Mouse (Mus musculus) erythroblast, embryonic 14.5 days (primary cell): ENCODE measurements at regions not wholly inside any gene's neighbourhood (a gene's known extent, or its start where the extent isn't known, plus 50 kb on each side); places are given as distances from the start of the nearest gene placed in this dataset.

Source experiments
- H3K27me3 ChIP-seq: 2 replicates; pipeline ENCODE4 v1.6.1; 2012; ENCODE audit warnings: inconsistent platforms; ENCODE audit not compliant: control insufficient read depth
- H3K36me3 ChIP-seq: 2 replicates; pipeline ENCODE4 v1.6.1; 2012; ENCODE audit warnings: mild to moderate bottlenecking, inconsistent platforms; ENCODE audit not compliant: control insufficient read depth
- H3K4me1 ChIP-seq: 2 replicates; pipeline ENCODE4 v1.6.1; 2012; ENCODE audit warnings: inconsistent platforms; ENCODE audit not compliant: control insufficient read depth
- H3K4me3 ChIP-seq: replicated peaks from 2 replicates; pipeline ENCODE3; 2012; ENCODE audit warnings: moderate library complexity, mild to moderate bottlenecking, inconsistent platforms
- H3K9me3 ChIP-seq: 2 replicates; pipeline ENCODE4 v1.6.1; 2012; ENCODE audit warnings: low read length, inconsistent platforms, mixed read lengths; ENCODE audit not compliant: control insufficient read depth
- GATA1 ChIP-seq: IDR thresholded peaks from 2 replicates; pipeline ENCODE4 v1.6.1; 2012; ENCODE audit warnings: low read length, inconsistent platforms, mixed read lengths
- TAL1 ChIP-seq: IDR thresholded peaks from 3 replicates; pipeline ENCODE4 v1.6.1; 2012; ENCODE audit warnings: low read length, inconsistent platforms, mixed read lengths

DNA sequence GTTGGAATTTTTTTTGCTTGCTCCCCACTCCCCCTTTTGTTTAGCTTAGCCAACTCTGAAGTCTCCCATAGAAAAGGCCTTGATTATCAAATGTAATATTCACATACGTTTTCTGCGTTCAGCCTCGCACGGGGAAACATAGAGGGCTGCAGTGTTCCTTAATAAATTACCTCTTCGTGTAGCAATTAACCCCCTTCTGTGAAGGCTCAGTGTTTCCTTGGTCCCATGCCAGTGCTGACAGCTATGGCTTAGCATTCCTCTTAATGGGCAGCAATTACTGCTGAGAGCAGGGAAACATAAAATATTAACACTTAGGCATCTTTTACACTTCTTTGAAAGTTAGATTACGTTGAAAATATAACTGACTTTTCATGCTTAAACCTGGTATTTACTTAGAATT, 282.9 kb downstream of the Lyplal1 start:
- no peak for TF ChIP-seq GATA1
- no peak for TF ChIP-seq TAL1
- H3K36me3 ChIP-seq: no peaks in the 10 kb centered on the region
- H3K9me3 ChIP-seq: no peaks in the 10 kb centered on the region
- H3K27me3 ChIP-seq: no peaks in the 10 kb centered on the region
- no peaks in the 10 kb centered on the region for H3K4me1 ChIP-seq
- no peak overlapping the region for H3K4me3 ChIP-seq

DNA sequence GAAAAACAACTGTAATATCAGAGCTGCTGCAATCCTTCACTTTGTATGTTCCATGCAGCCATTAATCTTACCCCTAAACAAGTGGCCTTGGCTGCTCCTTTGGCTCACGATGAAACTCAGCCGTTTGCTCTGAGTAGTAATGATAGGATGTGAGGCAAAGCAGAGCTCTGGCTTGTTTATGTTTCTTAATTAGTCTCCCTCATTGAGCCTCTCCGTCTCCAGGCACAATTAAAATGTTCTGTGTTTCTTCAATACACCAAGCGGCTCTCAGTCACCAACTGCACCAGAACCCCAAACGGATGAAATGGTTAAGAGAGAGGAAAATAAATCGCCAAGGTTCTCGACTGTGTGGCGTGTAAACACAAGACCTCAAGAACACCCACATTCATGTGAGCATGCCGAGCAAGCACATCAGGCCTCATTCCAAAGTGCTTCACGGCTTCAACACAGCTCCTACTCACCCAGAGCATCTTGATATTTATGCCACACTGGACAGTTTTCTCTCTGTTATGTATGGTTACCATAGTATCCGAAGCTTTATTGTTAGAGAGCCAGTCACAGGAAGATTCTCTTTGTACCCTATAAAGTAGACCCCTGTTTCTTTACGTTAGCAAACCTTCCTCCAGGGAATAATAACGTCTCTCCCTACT, 280.4 kb downstream of the Lyplal1 start:
- TF ChIP-seq TAL1 (no peak), GATA1 (no peak)
- Histone ChIP-seq H3K27me3 (no peaks in the 10 kb centered on the region), H3K4me1 (no peaks in the 10 kb centered on the region), H3K4me3 (no peak overlapping the region), H3K9me3 (no peaks in the 10 kb centered on the region), H3K36me3 (no peaks in the 10 kb centered on the region)

DNA sequence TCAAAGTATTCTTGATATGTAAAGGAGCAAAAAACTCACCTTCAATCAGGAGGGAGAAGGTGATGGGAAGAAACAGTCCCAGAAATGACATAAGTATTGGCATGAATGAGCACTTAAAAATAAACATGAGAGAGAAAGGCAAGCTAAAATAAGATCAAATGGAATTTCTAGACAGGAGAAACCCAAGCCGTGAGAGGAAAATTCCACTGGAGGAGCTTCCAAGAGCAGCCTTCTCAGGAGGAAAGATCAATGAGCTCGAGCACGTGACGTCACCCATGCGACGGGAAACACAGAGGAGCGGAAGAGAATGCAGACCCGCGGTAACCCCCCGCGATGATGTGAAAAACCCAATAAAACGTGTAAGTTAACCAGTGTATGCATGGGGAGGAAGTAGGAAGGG, 274.6 kb downstream of the Lyplal1 start:
- Histone ChIP-seq H3K4me1 (no peaks in the 10 kb centered on the region), H3K9me3 (no peaks in the 10 kb centered on the region), H3K4me3 (no peak overlapping the region), H3K36me3 (no peaks in the 10 kb centered on the region), H3K27me3 (no peaks in the 10 kb centered on the region)
- TF ChIP-seq TAL1 (no peak), GATA1 (no peak)

DNA sequence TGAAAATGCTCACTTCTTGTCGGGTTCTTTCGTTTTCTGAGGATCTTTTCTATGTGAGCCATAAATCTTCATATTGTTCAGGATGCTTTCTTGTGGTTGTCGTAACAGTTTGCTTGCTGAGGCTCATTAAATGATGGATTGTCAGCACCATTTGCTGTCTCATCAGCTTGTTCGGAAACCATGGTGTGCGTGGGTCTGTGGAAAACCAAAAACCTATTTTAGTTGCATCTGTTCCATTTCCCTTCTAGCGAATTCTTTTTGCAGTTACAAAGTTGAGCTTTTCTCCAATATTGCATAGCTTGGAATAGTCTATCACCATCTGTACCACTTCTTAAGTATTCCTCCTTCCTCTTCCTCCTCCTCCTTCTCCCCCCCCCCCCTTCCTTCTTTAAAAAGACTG, 269.9 kb downstream of the Lyplal1 start:
- Histone ChIP-seq H3K36me3 (no peaks in the 10 kb centered on the region), H3K4me1 (no peaks in the 10 kb centered on the region), H3K9me3 (no peaks in the 10 kb centered on the region), H3K27me3 (no peaks in the 10 kb centered on the region), H3K4me3 (no peak overlapping the region)
- TF ChIP-seq GATA1 (no peak), TAL1 (no peak)

DNA sequence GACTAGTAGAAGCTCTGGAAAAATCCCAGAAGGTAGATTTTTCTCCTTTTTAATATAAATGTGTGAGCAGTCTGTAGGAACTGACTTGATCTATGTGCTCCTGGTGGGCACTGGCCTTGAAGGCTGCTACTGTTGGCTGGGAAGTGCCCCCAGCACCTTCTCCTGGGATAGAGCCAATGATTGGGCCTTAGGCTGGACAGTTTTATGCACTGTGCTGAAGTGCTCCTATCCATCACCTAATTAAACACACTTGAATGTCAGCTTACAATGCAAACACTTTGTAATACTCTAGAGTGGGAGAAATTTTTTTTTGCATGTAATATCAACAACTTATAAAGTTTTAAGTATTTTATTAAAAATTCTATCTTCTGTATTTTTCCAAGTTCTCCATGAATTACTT, 266.5 kb downstream of the Lyplal1 start:
- TF ChIP-seq GATA1 (no peak), TAL1 (no peak)
- Histone ChIP-seq H3K4me1 (no peaks in the 10 kb centered on the region), H3K27me3 (no peaks in the 10 kb centered on the region), H3K36me3 (no peaks in the 10 kb centered on the region), H3K4me3 (no peak overlapping the region), H3K9me3 (no peaks in the 10 kb centered on the region)

DNA sequence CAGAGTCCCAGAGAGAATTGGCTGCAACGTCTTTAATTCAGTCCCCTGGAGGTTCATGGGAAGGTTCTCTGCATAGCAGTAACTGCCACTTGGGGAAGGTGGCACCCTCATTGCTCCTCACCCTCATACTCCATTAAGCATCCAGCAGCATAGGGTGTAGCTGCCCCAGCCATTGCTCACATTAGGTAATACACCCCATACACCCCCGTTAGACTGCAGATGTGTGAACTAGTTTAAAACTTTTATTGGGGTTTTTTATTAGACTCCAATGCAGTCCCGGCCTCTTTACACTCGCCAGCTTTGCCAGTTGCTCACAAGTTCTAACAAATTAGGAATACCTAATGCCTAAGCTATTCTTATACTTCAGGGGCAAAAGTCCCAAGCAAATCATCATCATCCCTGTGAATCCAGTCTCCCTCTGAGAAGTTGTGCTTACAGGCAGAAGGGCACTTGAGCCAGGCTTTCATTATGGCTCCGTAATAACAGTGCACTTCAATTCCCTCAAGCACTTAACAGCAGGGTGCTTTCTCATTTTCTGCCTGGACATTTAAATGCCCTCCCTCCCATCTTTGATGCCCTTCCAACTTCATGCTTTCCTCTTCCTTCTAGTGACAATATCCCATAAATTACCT, 265.7 kb downstream of the Lyplal1 start:
- no peaks in the 10 kb centered on the region for H3K36me3 ChIP-seq
- H3K27me3 ChIP-seq: no peaks in the 10 kb centered on the region
- H3K9me3 ChIP-seq: no peaks in the 10 kb centered on the region
- TF ChIP-seq GATA1 (no peak), TAL1 (no peak)
- no peak overlapping the region for H3K4me3 ChIP-seq
- H3K4me1 ChIP-seq: no peaks in the 10 kb centered on the region

DNA sequence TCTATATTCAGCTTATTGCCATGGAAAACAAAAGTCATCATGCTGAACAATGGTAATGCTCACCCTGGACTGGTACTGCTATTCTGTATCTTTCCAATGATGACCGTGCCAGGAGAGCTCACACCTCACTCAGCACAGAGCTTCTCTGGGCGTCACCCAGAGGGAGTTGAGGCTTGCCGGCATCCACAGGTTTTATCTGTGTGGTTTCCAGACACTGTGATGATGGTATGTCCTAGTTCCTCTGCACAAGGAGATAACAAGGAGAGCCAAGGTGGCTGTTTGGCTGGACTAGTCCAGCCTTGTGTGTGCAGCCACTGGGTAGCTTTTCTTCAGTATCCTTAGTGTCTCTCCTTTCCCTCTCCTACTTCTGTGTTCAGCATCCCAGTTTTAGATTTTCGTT, 255.4 kb downstream of the Lyplal1 start:
- Histone ChIP-seq H3K4me3 (no peak overlapping the region), H3K27me3 (no peaks in the 10 kb centered on the region), H3K4me1 (peaks cover 1% of the 10 kb centered on the region; the same call in 1 of the 2 replicates), H3K36me3 (no peaks in the 10 kb centered on the region), H3K9me3 (no peaks in the 10 kb centered on the region)
- TF ChIP-seq TAL1 (no peak), GATA1 (no peak)

DNA sequence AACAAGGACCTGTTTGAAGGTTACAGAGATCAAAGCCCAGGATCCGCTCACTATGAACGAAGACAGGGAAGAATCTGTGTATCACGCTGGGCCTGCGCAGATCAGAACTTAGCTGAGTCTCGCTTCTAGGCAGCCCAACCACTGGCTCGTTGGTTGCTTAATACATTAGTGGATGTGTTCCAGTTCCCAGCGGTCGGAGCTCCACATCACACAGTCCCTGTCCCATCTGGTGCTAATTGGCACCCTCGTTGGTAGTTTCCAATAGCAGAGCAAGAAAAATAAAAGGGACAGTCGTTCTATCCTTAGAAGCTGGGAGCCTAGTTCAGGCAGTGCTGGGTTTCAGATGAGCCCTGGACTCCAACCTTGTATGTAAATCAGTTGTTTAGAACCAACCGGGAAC, 251.2 kb downstream of the Lyplal1 start:
- TF ChIP-seq TAL1: no peak
- no peak for TF ChIP-seq GATA1

DNA sequence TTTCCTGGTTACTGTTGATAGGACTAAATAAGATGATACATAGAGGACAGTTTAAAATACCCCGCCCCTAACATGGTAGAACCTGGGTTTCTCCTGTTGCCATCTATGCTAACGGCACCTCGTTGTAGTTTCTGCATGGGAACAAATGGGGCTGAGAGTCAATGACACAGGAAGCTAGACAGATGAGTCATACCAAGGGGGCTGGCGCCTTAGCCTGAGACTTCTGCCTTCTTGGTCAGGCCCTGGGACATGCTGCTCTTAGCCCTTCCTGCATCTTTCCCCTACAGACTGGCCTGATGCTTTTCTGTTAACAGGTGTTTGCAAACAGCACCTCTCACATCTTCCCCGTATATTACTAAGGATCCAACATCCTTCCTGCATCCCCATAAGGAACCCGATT, 250.5 kb downstream of the Lyplal1 start:
- no peak for TF ChIP-seq GATA1
- no peak for TF ChIP-seq TAL1
- Histone ChIP-seq H3K4me3 (no peak overlapping the region), H3K9me3 (no peaks in the 10 kb centered on the region), H3K4me1 (peaks cover 1% of the 10 kb centered on the region; the same call in 1 of the 2 replicates), H3K27me3 (no peaks in the 10 kb centered on the region), H3K36me3 (no peaks in the 10 kb centered on the region)

More for the DNA sequence above, 251.2 kb downstream of the Lyplal1 start:
- Histone ChIP-seq H3K27me3 (no peaks in the 10 kb centered on the region), H3K9me3 (no peaks in the 10 kb centered on the region), H3K4me3 (no peak overlapping the region), H3K36me3 (no peaks in the 10 kb centered on the region), H3K4me1 (peaks cover 1% of the 10 kb centered on the region; the same call in 1 of the 2 replicates)
